Mouse (Mus musculus): Measurements from ENCODE around the gene Hdac7. TPM values are rescaled to one million over a fixed set of nuclear protein-coding genes. Genes with fewer than 3 reads are reported as not detected.
A peak's percentile ranks its signal among the peaks of the same experiment; 100 is the strongest.

Hdac7 gene
- total RNA-seq, 2 experiments from 2014 or later: 57.9 to 59.4 TPM

DNA sequence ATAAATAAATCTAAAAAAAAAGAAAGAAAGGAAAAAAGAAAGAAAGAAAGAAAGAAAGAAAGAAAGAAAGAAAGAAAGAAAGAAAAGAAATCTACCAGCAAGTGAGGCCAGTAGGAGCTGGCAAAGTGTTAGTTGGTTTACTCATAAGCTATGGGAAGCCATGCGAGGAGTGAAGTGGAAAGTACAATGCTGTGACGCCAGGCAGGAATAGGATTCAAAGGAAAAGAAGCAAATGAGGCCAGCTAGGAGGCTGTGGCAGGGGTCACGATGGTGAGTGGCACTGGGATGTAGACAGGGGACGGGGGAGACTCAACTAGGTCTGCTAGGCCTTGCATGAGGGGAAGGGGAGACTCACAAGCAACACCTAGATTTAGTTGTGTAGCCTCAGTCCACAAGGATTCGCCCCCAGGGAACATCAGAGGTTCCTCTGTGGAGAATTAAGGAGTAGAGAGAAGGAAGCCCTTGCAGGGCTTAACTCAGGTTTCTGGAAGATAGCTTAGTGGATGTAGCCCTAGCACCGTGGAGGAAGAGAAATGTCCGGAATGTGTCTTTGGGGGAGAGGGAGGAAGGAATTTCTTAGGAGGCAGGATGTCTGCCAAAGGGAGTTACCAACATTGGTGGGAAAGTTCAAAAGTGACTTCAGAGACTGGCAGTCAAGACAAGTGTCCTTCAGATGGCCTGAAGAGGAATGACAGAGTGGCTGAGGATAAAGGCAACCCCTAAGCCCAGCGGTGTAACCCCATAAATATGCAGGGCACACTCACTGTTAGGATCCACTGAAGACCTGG, 65.8 kb downstream of the Hdac7 start, which contains the start of gene Slc48a1:
TSS of gene Slc48a1 (plus strand) at position 210 of the 788 bp plus-strand sequence.
- intact Hi-C loops (cut with DNase I): loop anchor here (1.0 kb wide), 1 partner anchor 60 kb away; no protein-coding TSS in a partner anchor
- DNase-seq: no peak

GRCm38 (mm10) chr15:97776919-97777318, 67.4 kb downstream of the Hdac7 start:
- no peak for DNase-seq
- intact Hi-C loops (cut with DNase I): loop anchor here (2.0 kb wide), 1 partner anchor 110 kb away; no protein-coding TSS in a partner anchor

- peak; percentile 86 to 91 for DNase-seq
- intact Hi-C loops (cut with DNase I): loop anchor here (2.0 kb wide), 1 partner anchor 110 kb away; no protein-coding TSS in a partner anchor
Observed at GRCm38 (mm10) chr15:97776514-97776913, 67.8 kb downstream of the Hdac7 start.

DNA sequence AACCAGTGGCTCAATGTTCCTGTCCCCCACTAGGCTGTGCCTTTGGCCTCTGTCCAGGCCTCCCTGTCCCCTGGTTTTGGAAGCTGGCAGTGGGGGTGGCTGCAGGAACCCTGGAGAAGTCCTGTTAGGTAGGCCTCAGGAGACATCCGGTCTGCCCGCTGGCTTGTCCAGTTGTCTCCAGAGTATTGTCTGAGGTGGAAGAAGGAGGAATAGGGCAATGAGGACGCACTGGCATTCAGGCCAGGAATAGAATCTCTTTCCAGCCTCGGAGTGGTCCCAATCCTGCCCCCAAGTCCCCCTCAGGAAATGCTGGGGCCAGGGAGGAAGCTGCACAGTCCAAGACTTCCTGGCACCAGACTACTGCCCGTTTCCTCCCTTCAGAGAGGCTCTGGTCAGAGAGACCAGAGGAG, 70.3 kb downstream of the Hdac7 start:
- peak in 1 of 2 experiments; percentile 46 for DNase-seq
- intact Hi-C loops (cut with DNase I): no loop called here

DNA sequence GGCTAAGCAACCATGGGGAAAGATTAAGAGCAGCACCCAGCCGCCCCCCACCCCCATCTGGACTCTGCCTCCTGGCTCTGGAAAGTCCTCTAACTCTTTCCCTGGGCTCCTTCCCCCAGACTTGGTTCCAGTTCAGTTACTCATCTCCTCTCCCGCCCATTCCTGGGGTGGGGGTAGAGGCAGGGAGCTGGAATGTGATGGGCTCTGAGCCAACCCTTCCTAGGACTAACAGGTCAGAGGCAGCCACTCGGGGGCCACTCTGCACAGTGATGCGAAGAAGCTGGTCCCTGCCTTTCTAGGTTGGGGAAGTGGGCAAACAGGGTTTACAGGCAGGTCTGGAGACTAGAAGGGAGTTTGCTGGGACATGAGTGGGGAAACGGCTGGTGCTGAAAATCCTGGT, 71.2 kb downstream of the Hdac7 start:
- intact Hi-C loops (cut with DNase I): no loop called here
- peak; percentile 80 to 86 for DNase-seq

GRCm38 (mm10) chr15:97770280-97770679, 74.0 kb downstream of the Hdac7 start:
- intact Hi-C loops (cut with DNase I): no loop called here

DNA sequence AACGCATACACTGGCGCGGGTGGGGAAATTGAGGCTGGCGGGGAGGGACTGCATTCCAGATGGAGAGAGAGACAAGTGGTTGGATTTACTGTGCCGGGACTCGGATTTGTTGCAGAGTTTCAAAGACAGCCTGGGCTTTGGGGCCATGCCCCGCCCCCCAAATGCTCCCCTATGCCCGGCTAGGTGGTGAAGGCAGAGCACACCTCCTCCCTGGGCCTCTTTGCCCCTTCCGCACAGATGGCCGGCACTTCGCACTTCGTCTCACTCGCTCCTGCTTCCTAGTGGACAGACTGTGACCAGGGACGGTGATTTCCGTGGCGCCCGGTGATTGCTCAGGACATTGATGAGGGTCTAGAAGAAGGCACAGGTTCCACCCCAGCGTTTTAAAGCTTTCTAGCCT, 76.1 kb downstream of the Hdac7 start:
- peak in 1 of 2 experiments; percentile 58 for DNase-seq
- intact Hi-C loops (cut with DNase I): no loop called here

More at GRCm38 (mm10) chr15:97770280-97770679, 74.0 kb downstream of the Hdac7 start:
- no peak for DNase-seq

GRCm38 (mm10) chr15:97767280-97768186, 76.8 kb downstream of the Hdac7 start, which contains the start of gene Rapgef3:
TSS of gene Rapgef3 (minus strand) at chr15:97767972.
- peak; percentile 89 to 91 for DNase-seq
- intact Hi-C loops (cut with DNase I): loop anchor here (2.0 kb wide), 1 partner anchor 47 kb away; no protein-coding TSS in a partner anchor

DNA sequence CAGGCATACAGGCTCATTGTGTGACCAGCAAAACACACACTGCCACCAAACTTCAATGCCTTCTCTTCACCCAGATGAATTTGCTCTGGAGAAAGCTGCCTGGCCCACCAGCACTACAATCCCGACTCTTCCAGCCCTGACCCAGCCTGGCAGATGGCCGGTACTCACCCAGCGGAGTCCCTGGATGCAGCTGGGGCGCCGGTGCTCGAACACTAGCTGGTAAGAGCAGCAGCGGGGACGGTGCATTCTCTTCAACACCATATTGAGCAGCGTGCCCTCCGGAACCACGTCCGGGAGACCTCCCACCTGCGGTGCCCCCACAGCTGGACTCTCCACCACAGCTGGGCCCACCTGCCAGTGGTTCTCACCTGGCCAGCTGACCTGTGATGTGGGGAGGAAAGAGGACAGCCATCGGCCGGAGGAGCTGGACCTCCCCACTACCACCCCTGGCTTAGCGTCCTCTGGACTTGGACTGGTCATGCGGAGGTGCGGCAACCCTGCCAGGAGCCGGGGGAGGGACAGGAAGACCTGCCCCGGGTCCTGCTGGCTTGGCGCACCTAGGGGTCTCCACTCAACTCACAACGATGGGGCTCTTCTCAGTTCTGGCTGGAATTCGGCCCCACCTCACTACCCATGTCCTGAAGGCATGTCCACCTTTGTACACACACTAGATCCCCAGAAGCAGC, 77.6 kb downstream of the Hdac7 start:
- intact Hi-C loops (cut with DNase I): loop anchor here (2.0 kb wide), 1 partner anchor 46 kb away; no protein-coding TSS in a partner anchor

DNA sequence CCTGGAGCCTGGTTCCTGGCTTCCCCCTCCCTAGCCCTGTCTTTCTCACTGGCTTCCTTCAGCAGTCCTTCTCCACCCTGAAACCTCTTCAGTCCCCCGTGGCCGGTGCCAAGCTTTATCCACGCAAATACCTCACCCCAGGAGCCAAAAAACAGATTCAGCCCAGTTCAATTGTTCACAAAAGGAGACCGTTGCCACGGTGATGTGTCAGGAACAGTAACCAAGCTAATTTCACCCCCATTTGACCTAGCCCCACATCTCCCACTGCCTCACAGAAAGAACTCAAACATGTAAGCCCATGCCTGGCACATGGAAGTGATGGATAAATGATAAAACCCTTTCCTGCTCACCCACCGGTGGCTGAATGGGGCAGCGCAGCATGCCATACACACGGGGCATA, 78.1 kb downstream of the Hdac7 start:
- DNase-seq: no peak
- intact Hi-C loops (cut with DNase I): loop anchor here (2.0 kb wide), 1 partner anchor 45 kb away; no protein-coding TSS in a partner anchor

More for the DNA sequence above, 77.6 kb downstream of the Hdac7 start:
- no peak for DNase-seq

DNA sequence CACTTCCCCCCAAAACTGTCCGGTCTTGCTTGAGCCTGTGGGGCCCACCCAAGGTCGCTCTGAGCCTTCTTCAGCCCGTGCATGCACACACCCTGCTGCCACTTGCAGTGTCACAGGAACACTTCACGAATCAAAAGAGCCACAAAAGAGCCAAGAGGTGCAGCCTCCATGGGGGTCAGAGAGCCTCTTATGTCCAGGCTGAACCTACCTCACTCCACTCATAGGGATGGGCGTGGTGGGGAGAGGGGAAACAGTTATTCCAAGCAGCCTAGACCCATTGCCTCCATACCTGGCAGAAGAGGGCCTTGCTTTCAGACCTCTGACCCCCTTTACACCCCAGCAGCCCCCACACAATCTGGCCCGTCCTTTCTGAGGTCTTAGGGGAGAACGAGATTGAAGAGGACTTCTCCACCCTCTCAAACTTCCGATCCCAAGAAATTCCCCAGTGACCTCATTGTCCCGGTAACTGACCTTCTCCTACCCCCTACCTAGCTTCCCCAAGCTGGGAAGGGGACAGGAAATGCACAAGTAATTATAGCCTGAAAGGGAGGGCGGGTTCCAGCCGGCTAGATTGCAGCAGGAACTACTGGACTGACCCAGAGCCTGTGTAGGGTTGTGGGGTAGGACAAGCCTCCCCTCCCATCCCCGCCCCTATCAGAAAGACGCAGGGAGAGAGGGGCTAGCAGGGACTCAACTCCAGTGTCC, 79.1 kb downstream of the Hdac7 start:
- no peak for DNase-seq
- intact Hi-C loops (cut with DNase I): no loop called here

- intact Hi-C loops (cut with DNase I): no loop called here
- no peak for DNase-seq
Observed at GRCm38 (mm10) chr15:97764532-97764931, 79.8 kb downstream of the Hdac7 start.

- DNase-seq: no peak
- intact Hi-C loops (cut with DNase I): loop anchor here (2.0 kb wide), 1 partner anchor 15 kb away; no protein-coding TSS in a partner anchor
Observed at GRCm38 (mm10) chr15:97763256-97764049, 80.8 kb downstream of the Hdac7 start.

GRCm38 (mm10) chr15:97762733-97763132, 81.6 kb downstream of the Hdac7 start:
- intact Hi-C loops (cut with DNase I): loop anchor here (2.0 kb wide), 1 partner anchor 14 kb away; no protein-coding TSS in a partner anchor
- DNase-seq: peak in 1 of 2 experiments; percentile 62

DNA sequence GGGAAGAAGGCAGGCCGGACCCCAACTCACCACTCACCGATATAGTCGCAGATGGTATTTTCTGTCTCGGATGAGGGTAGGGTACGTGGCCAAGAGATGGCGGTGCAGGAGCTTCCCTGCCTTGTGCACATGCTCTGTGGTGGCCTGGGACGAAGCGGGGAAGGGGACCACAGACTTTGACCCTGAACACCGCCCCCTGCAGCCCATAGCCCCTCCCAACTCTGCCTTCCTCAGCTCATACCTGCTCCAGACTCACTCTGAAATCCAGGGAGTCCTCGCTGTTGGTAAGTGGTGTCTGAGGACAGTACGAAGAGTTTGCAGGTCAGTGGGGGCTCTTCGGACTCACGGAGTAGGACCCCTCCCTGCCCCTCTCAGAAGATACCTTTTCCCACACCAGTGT, 82.9 kb downstream of the Hdac7 start:
- no peak for DNase-seq
- intact Hi-C loops (cut with DNase I): no loop called here

- intact Hi-C loops (cut with DNase I): no loop called here
- DNase-seq: no peak
Observed at GRCm38 (mm10) chr15:97760952-97761351, 83.3 kb downstream of the Hdac7 start.

- intact Hi-C loops (cut with DNase I): no loop called here
- no peak for DNase-seq
Observed at GRCm38 (mm10) chr15:97760006-97760405, 84.3 kb downstream of the Hdac7 start.

- no peak for DNase-seq
- intact Hi-C loops (cut with DNase I): no loop called here
Observed at GRCm38 (mm10) chr15:97755361-97755760, 88.9 kb downstream of the Hdac7 start.

GRCm38 (mm10) chr15:97754476-97754875, 89.8 kb downstream of the Hdac7 start:
- intact Hi-C loops (cut with DNase I): no loop called here
- no peak for DNase-seq

All from heart, postnatal 10 days (tissue).